Mouse (Mus musculus): ENCODE measurements around the gene Siglece.
"Not testable (repeated sequence)": the region's sequence is repeated elsewhere in the genome, so short reads cannot be mapped to it uniquely, and the experiment has no call there.

Gene Siglece

DNA sequence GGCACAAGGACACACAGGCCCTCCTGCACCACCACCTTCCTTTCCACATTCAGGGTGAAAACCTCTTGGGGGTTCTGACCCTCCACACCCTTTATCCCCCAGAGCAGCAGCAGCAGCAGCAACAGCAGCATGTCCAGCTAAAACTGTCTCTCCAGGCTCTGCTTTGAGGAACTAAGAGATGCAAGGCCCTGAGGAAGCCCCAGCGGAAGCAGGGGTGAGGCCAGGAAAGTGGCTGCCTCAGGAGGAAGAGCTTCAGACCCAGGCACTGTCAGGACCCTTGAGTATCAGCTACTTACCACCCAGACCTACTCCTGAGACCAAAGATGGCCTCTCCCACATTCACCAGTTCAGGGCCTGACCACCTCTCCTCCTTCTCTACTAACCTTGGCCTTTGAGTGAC is at the start of gene Siglece:
Siglece (minus strand) TSS at position 160 of the 400 bp plus-strand sequence.
- DNase-seq (ENCODE audit: low spot score in 2 of 2): no peak

DNA sequence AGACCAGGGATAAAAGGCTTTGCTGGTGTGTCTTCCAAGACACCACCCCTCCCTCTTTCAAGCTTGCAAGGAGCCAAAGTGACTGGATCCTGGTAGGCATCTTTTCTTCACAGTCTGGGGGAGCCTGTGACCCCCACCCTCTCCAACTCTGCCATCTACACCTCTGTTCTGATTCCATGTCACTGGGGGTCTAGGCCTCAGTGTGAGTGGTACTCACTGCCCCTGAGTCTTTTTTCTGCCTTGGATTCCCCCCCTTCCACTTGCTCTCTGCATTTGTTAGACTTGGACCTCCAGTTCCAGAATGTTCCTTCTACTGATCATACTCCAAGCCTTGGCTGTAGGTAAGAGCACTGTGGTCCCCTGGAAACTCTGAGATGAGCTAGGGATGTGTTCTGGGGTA is 30.2 kb upstream of the Siglece start, which contains the start of gene Klk14:
Klk14 (plus strand) TSS at position 301 of the 400 bp plus-strand sequence.
- no peak for DNase-seq (ENCODE audit: low spot score in 2 of 2)

DNA sequence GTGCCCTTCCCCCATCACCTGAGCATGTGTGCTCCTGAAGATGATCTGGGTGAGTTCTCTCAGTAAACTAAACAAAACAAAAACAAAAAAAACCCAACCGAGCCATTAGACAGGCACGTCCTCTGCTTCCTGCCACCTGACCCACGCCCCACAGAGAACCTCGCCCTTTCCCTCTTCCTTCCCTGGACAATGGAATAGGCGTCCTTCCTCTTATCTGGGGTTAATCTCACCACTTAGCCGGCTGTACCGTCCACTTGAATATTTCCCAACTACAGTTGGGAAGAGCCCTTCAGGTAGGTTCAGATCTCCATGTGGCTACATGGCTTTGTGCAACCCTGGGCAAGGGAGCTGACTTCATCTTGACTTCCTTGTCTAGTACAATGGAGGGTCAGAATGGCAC is 25.1 kb upstream of the Siglece start:
- DNase-seq (ENCODE audit: low spot score in 2 of 2): no peak

DNA sequence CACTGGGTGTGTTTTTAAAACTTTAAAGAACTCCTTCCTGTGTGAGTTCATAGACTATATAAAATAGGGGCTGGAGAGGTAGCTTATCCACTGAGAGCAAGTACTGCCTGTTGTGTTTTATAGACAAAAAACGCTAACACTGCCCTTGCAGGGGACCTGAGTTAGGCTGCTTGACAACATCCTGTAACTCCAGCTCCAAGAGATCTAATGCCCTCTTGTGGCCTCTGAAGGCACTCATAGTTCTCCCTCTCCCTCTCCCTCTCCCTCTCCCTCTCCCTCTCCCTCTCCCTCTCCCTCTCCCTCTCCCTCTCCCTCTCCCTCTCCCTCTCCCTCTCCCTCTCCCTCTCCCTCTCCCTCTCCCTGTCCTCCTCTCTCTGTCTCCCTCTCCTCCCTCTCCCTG is 22.6 kb upstream of the Siglece start:
- DNase-seq (ENCODE audit: low spot score in 2 of 2): not testable (repeated sequence)

DNA sequence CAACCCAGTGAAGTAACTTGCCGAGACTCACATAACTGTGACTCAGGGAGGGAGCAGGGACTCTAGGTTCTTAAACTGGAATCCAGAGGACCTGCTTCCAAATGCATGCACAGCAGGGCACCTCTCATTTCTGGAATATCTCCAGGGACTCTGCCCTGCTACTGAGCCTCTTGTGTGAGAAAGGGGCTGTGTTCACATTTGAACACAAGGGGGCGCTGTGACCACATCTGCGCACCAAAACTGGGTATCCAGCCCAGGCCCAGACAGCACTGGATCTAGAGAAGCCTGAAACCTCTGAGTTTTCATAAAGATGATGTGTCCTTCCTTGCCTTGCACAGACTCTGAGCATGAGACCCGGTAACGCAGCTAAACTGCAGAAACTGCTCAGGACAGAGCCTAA is 21.0 kb upstream of the Siglece start:
- DNase-seq (ENCODE audit: low spot score in 2 of 2): peak; percentile 19 to 67

DNA sequence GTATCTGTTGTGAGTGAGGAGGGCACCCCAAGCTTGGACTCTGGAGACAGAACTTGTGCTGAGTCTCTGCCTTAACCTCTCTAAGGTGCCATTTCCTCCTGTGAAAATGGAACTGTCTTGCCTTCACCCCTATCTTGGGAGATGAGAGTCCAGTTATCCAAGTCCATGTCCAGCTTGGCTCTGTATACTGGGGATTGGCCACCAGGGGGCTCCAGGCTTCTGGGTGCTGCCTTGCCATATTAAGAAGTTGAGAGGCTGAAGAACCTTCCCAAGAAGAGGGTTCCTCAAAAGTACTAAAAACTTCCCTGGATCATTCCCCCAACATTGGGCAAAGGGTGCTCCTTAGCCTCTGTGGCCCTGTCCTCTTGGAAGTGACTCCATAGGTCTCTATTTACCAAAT is 18.6 kb upstream of the Siglece start:
- peak in 1 of 2 experiments; percentile 57 for DNase-seq (ENCODE audit: low spot score in 2 of 2)

DNA sequence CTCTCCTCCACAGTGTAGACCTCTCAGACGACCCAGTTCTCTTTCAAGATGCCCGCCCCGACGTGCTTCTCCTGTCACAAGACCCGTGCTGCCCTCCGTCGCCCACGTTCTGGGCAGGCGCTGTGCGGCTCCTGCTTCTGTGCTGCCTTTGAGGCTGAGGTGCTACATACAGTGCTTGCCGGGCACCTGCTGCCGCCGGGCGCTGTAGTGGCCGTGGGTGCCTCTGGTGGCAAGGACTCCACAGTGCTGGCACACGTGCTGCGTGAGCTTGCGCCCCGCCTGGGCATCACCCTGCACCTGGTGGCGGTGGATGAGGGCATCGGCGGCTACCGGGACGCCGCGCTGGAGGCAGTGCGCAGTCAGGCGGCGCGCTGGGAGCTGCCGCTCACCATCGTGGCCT is 15.1 kb upstream of the Siglece start:
- no peak for DNase-seq (ENCODE audit: low spot score in 2 of 2)

DNA sequence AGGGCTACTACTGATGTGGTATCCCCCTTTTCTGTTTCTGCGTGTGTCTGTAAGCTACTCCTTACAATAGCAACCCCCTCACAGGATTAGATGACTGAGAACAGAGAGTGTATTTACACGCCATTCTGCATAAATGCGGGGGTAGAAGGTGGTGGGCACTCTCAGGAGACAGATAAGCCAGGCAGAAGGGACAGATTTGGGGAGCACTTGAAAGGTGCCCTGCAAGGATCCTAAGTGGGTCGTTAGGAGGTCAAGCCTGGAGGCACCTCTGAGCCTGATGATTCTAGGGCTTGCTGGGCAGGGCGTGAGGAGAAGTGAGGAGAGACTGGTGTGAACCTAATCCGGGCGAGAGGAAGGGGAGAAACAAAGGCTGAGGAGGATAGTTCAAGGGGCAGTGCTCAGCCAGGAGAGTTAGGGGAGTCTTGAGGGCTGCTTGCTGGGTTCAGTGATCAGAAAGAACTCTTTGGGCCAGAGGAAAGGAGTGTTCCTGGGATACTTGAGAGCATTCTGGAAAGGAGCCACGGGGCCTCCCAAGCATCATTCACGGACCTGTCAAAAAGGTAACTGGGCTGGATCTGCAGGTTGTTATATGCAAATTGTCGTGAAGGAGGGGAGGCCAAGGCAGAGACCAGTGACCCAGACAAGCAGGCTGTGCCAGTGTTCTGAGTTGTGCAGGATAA is 12.8 kb upstream of the Siglece start:
- no peak for DNase-seq (ENCODE audit: low spot score in 2 of 2)

DNA sequence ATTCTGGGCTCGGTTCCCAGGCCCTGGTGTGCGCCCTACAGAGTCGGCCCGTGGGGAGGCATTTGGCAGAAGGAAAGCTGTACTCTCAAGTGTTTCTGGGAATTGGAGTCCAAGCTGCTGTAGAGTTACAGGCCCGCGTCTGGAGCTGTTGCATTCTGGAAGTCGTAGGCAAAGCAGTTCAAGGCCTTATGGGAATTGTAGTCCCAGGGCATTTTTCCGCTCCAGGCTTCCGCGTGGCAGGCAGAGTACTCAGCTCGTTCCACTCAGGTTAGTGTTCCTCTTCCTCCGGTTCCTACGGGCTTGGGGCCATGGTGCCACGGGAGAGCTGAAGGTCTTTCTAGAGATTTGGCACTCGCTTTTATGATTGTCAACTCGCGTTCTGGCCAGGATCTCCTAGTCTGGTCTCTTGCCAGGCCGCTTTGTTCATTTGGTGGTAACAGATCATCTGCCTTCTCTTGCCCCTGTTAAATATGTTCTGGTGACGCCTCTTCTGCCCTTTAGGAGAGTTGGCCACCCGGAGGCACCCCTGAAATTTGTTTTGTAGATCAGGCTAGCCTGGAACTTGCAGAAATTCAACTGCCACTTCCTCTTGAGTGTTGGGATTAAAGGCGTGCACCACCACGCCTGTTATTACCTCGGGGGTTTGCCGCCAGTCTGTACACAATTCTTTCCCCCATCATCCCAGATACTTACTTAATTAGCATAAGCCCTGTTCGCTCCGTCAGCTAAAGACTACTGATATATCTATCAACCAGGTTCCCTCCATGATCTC is 12.0 kb upstream of the Siglece start, which contains the start of gene Ctu1:
Ctu1 (plus strand) TSS at position 208 of the 772 bp plus-strand sequence.
- peak; percentile 53 to 78 for DNase-seq (ENCODE audit: low spot score in 2 of 2)

DNA sequence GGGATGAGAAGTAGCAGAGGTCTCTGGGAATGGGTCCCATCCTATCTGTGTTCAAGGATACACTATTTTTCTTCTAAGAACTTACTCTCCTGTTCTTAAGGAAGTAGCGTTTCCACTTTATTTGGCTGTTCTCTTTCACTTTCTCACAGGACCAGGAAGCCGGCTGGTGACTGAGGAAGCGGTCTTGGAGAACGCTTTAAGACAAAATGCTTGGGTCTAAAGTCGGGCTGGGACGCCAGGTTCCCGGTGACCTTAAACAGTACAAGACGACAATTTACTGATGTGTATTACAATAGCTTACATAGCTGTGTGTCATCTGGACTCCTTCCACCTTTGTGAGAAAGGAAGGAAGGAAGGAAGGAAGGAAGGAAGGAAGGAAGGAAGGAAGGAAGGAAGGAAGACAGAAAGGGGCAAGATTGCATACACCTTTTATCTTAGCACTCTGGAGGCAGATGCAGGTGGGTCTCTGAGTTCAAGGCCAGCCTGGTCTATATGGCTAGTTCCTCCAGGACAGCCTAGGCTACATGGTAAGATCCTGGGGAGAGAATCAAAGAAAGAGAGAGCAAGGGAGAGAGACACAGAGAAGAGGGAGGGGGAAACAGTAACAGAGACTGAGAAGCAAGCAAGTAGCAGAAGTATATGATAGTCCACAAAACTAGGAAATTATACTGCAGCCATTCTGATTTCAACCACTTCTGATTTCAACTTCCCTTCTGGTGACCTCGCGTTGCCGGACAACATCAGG is 11.3 kb upstream of the Siglece start:
- DNase-seq (ENCODE audit: low spot score in 2 of 2): no peak

DNA sequence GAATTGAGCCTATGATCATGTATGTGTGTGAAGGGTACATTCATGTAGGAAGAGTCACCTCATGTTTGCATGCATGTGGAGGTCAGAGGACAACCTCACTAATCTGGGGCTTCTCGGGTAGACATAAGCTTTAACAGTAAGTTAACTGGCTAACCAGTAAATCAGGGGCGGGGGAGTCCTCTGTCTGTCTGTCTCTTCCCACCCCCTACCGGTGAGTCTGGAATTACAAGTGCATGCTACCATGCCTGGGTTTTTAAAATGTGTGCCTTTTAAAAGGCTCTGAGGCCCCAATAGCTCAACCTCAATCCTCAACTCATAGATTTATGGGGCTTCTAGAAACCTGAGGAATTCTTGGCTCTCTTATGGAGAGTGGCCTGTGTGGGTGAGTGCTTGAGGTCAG is 8.6 kb upstream of the Siglece start:
- DNase-seq (ENCODE audit: low spot score in 2 of 2): peak in 1 of 2 experiments; percentile 62

DNA sequence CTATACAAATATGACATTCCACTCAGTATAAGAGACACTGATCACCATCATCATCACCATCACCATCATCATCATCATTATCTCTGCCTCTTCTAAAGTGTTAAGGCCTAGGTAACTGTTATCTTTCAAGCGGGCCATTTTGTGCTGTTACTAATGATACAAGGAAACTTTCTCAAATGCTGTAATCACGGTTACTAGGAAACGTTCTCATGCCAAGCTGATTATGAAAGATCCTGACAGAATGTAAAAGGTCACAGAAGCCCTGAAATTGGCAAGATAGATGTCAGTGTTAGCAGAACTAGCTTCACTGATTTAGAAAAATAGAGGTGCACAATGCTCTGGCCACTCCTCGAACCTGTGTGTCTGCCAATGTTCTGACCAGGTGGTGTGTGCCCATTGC is 7.3 kb upstream of the Siglece start:
- DNase-seq (ENCODE audit: low spot score in 2 of 2): not testable (repeated sequence)

DNA sequence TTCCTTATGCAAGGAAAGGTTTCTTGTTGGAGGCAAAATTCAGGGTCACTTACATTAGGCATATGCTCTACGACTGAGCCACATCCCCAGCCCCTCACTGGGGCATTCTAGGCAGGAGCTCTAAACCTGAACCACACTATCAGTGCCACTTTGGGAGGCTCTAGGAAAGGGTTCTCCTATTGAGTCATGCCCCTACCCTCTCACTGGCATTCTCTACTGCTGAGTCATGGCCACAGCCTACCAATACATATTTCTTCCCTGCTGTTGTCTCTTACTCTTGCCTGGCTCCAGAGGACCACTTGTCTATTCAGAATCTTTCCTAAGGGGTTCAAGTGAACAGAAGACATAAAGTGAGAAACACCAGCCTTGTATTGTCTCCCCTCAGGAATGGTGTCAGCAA is 2.8 kb upstream of the Siglece start:
- DNase-seq (ENCODE audit: low spot score in 2 of 2): no peak

DNA sequence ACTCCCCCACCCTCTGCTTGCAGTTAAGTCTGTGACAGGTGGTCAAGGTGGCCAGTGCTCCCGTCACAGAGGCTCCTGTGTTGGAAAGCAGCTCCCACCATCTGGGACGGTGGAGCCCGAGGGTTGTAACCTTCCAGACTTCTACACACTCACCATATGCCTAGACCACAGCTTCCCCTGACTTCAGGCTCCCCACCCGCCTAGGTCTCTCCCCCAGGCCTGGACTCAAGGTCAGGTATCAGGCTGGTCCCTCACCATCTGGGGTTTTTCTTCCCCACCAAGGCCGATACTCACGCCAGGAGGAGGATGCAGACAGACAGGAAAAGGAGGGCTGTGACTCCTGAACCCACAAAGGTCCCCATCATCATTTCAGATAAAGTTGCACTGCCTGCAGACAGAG is 3.7 kb downstream of the Siglece start:
- no peak for DNase-seq (ENCODE audit: low spot score in 2 of 2)

DNA sequence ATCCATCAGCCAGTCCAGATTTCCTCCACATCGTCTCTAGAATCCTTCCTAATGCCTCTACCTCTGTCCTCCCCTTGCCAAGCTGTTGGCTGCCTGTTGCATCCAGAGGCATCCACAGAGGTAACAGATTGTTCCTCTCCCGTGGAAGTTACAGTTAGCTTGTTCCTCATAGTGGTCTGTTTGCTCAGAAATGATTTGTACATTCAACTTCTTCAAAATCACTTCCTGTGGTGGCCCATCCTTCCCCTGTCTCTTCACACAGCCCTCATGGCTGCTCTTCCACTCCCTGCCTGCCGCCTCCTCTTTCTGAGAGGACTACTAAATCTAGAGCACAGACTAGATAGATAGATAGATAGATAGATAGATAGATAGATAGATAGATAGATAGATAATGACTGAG is 5.4 kb downstream of the Siglece start:
- no peak for DNase-seq (ENCODE audit: low spot score in 2 of 2)

DNA sequence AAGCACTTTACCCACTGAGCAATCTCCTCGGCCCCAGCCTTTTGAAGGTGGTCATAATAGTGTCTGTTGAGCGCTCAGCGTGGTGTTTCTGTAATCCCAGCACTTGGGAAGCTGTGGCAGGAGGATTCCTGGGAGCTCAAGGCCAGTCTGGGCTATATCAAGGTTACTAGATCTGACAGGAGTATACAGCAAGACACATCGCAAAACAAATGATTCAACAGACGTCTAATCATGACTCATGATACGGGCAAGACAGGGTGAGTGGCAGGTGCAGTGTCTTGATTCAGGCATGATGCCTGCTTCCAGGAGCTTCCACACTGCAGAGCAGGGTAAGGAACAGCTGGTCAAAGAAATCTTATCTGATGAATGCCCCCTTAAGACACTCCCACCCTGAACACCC is 7.3 kb downstream of the Siglece start:
- DNase-seq (ENCODE audit: low spot score in 2 of 2): no peak

DNA sequence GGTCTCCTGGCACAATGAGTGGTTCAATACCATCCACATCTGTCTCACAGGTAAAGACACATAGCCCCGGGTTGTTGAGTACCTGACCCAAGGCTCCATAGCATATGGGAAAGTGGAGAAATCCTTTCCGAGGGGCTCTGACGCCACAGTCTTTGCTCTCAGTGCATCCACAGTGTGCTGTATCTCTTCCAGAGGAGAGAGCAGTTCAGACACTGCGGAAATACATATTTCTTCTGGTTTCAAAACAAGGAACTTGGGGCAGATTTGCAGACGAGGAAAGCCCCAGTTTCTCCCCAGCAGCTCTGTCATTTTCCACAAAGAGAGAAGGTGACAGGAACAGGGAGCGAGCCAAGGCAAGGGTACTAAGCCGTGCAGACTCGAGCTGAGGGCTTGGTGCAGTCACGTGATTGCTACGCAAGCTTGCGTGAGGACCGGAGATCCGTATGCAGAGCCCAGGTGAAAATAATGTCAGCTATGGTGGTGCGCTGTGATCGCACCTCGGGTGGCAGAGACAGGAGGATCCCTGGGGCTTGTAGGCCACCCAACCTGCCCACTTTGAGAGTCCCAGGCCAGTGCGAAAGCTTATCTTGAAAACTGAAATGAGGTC is 16.8 kb downstream of the Siglece start:
- DNase-seq (ENCODE audit: low spot score in 2 of 2): no peak

DNA sequence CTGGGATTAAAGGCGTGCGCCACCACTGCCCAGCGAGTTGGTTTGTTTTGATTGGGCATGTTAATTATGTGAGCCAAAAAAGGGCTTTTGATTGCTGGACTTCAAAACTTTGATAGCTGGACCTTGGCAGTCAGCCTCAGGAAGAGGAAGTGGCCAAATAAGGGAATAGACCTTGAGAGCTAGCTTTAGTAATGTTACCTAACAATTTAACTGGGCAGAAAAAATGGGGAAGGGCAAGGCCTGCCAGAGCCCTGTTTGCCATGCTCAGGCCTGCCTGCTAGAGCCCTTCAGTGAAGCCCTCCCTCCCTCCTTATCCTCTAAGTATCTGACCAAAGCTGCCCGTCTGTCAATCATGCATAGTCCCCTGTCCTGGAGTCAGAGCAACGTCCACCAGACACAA is 17.4 kb downstream of the Siglece start:
- no peak for DNase-seq (ENCODE audit: low spot score in 2 of 2)

DNA sequence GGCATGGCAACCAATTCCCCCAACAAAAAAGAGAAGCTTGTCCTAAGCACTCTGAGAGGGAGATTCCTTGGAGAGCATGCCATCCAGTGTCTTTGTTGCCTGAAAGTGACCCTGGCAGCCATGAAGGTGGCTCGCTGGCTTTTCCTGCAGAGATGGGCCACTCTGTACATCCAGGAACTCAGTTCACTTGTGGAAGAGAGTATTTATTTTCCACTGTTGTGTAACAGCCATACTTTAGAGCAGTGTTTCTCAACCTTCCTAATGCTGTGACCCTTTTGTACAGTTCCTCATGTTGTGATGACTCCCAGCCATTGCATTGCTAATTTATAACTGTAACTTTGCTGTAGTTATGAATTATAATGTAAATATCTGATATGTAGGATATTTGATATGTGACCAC is 22.8 kb downstream of the Siglece start:
- no peak for DNase-seq (ENCODE audit: low spot score in 2 of 2)

DNA sequence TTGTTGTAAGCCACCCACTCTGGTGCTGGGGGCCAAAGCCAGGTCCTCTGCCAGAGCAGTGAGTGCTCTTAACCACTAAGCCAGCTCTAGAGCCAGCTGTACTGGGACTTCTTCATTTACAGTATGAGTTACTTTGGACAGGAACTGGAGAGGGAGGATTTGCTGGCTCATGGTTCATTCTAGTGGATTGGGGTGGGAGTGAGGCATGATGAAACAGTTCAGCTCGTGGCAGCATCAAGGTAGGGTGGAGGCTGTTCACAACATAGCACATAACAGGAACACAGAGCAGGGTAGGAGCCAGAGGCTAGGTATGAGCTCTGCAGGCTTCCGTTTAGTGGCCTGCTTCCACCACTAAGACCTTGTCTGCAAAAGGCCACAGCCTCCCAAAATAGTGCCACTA is 23.8 kb downstream of the Siglece start:
- no peak for DNase-seq (ENCODE audit: low spot score in 2 of 2)

DNA sequence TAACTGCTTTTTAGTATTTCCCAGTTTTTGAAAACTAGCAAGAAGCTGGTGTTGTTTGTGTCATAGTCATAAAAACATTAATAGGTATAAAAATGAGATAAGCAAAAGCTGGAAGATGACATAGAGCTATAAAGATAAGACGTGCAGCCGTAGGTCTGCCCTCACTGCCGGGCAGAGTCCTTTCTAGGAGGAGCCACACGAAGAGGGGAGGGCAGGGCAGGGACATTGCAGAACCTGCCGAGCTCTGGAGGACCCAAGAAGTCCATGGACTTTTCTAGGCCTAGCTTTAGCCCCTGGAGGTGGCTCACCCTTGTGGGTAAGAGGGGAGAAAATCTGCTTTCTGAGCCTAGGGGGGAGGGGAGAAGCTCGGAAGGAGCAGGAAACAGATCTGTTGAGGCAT is 25.5 kb downstream of the Siglece start, which contains the start of gene Ceacam18:
Ceacam18 (plus strand) TSS at position 208 of the 400 bp plus-strand sequence.
- DNase-seq (ENCODE audit: low spot score in 2 of 2): no peak

DNA sequence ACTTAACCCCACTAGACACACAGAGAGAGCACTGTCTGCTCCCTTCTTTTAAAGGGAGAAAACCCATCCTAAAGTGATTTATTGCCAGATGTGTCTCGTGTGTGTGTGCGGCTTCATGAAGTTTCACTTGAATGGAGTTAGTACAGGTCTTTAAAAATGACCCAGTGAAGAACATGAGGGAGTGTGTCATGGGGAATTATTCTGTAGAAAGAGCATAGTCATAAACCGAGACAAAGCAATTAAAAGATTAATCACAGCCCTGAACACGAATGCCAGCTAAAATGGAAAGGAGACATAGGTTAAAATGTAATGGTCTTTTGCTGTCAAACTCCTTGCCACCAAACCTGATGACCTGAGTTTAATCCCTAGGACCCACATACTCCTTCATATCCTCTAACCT is 26.0 kb downstream of the Siglece start:
- DNase-seq (ENCODE audit: low spot score in 2 of 2): no peak

Measured in spleen, postnatal 10 days (tissue).